Mouse (Mus musculus): ENCODE measurements around the gene Mrps34. TPM values are rescaled to one million over a fixed set of nuclear protein-coding genes. Genes with fewer than 3 reads are reported as not detected.

The Mrps34 gene
- polyA plus RNA-seq, 1 experiment from 2014 or later: 91.1 TPM

- WGBS: 90% methylated on average over 8 of the region's 8 CpGs
- no peak overlapping the region for H3K9ac ChIP-seq
- no peaks in the 10 kb centered on the region for H3K4me1 ChIP-seq
- no peak overlapping the region for H3K4me2 ChIP-seq
- H3K27ac ChIP-seq: no peak overlapping the region
- H3K9me3 ChIP-seq: no peaks in the 10 kb centered on the region
- ATAC-seq (ENCODE audit: low FRiP score): no peak
- H3K27me3 ChIP-seq: no peaks in the 10 kb centered on the region
- no peak overlapping the region for H3K4me3 ChIP-seq (replicated peaks)
- peaks cover 36% of the 10 kb centered on the region for H3K36me3 ChIP-seq (replicated peaks)
Measured at GRCm38 (mm10) chr17:24860076-24860475, 34.8 kb upstream of the Mrps34 start.

- WGBS: 96% methylated on average over 3 of the region's 3 CpGs
- H3K9me3 ChIP-seq: no peaks in the 10 kb centered on the region
- ATAC-seq (ENCODE audit: low FRiP score): no peak
- H3K27me3 ChIP-seq: no peaks in the 10 kb centered on the region
- H3K9ac ChIP-seq: no peak overlapping the region
- peaks cover 30% of the 10 kb centered on the region for H3K36me3 ChIP-seq (replicated peaks)
- H3K4me3 ChIP-seq (replicated peaks): no peak overlapping the region
- H3K4me2 ChIP-seq: no peak overlapping the region
- H3K4me1 ChIP-seq: no peaks in the 10 kb centered on the region
- H3K27ac ChIP-seq: no peak overlapping the region
Measured at GRCm38 (mm10) chr17:24861785-24862184, 33.1 kb upstream of the Mrps34 start.

GRCm38 (mm10) chr17:24865776-24866175, 29.1 kb upstream of the Mrps34 start, which contains the start of gene Igfals:
Igfals (plus strand) TSS chr17:24865997.
- no peak within 1 kb of the TSS for H3K9ac ChIP-seq
- no peak within 1 kb of the TSS for H3K4me2 ChIP-seq
- no peaks in the 10 kb centered on the region for H3K9me3 ChIP-seq
- H3K4me3 ChIP-seq (replicated peaks): no peak within 1 kb of the TSS
- H3K36me3 ChIP-seq (replicated peaks): peaks cover 18% of the 10 kb centered on the region
- no peak for ATAC-seq (ENCODE audit: low FRiP score)
- no peak within 1 kb of the TSS for H3K27ac ChIP-seq
- H3K4me1 ChIP-seq: no peaks in the 10 kb centered on the region
- 89% methylated on average over 8 of the region's 8 CpGs for WGBS
- no peaks in the 10 kb centered on the region for H3K27me3 ChIP-seq

GRCm38 (mm10) chr17:24867914-24868313, 27.0 kb upstream of the Mrps34 start:
- H3K4me1 ChIP-seq: no peaks in the 10 kb centered on the region
- WGBS: 93% methylated on average over 10 of the region's 10 CpGs
- no peaks in the 10 kb centered on the region for H3K27me3 ChIP-seq
- H3K9me3 ChIP-seq: no peaks in the 10 kb centered on the region
- no peak overlapping the region for H3K9ac ChIP-seq
- H3K36me3 ChIP-seq (replicated peaks): peaks cover under 1% of the 10 kb centered on the region; the same call in 1 of the 2 replicates
- no peak overlapping the region for H3K27ac ChIP-seq
- no peak for ATAC-seq (ENCODE audit: low FRiP score)
- no peak overlapping the region for H3K4me2 ChIP-seq
- no peak overlapping the region for H3K4me3 ChIP-seq (replicated peaks)

- H3K27ac ChIP-seq: no peak overlapping the region
- no peak overlapping the region for H3K4me2 ChIP-seq
- ATAC-seq (ENCODE audit: low FRiP score): no peak
- H3K9ac ChIP-seq: no peak overlapping the region
- no peaks in the 10 kb centered on the region for H3K9me3 ChIP-seq
- no peaks in the 10 kb centered on the region; the same call in 1 of the 2 replicates for H3K27me3 ChIP-seq
- H3K36me3 ChIP-seq (replicated peaks): no peaks in the 10 kb centered on the region
- H3K4me3 ChIP-seq (replicated peaks): no peak overlapping the region
- H3K4me1 ChIP-seq: no peaks in the 10 kb centered on the region
- WGBS: 48% methylated on average over 4 of the region's 4 CpGs
Measured at GRCm38 (mm10) chr17:24873695-24874404, 21.1 kb upstream of the Mrps34 start.

- no peak overlapping the region for H3K4me2 ChIP-seq
- no peaks in the 10 kb centered on the region for H3K9me3 ChIP-seq
- H3K9ac ChIP-seq: no peak overlapping the region
- no peak for ATAC-seq (ENCODE audit: low FRiP score)
- H3K27ac ChIP-seq: no peak overlapping the region
- 56% methylated on average over 1 of the region's 1 CpGs for WGBS
- H3K4me1 ChIP-seq: no peaks in the 10 kb centered on the region
- H3K27me3 ChIP-seq: no peaks in the 10 kb centered on the region; the same call in 1 of the 2 replicates
- H3K4me3 ChIP-seq (replicated peaks): no peak overlapping the region
- no peaks in the 10 kb centered on the region for H3K36me3 ChIP-seq (replicated peaks)
Measured at GRCm38 (mm10) chr17:24874405-24874745, 20.5 kb upstream of the Mrps34 start.

- no peaks in the 10 kb centered on the region for H3K4me1 ChIP-seq
- no peak for ATAC-seq (ENCODE audit: low FRiP score)
- H3K27me3 ChIP-seq: no peaks in the 10 kb centered on the region; the same call in 1 of the 2 replicates
- H3K27ac ChIP-seq: no peak overlapping the region
- no peak overlapping the region for H3K4me3 ChIP-seq (replicated peaks)
- WGBS: 84% methylated on average over 8 of the region's 8 CpGs
- H3K4me2 ChIP-seq: no peak overlapping the region
- H3K36me3 ChIP-seq (replicated peaks): no peaks in the 10 kb centered on the region
- no peaks in the 10 kb centered on the region for H3K9me3 ChIP-seq
- H3K9ac ChIP-seq: no peak overlapping the region
Measured at GRCm38 (mm10) chr17:24874989-24875388, 19.9 kb upstream of the Mrps34 start.

GRCm38 (mm10) chr17:24877336-24878116, 17.4 kb upstream of the Mrps34 start:
- H3K27ac ChIP-seq: no peak overlapping the region
- H3K27me3 ChIP-seq: no peaks in the 10 kb centered on the region; the same call in 1 of the 2 replicates
- no peak overlapping the region for H3K9ac ChIP-seq
- H3K4me1 ChIP-seq: no peaks in the 10 kb centered on the region
- H3K4me3 ChIP-seq (replicated peaks): no peak overlapping the region
- ATAC-seq (ENCODE audit: low FRiP score): no peak
- no peaks in the 10 kb centered on the region for H3K9me3 ChIP-seq
- 63% methylated on average over 10 of the region's 10 CpGs for WGBS
- H3K36me3 ChIP-seq (replicated peaks): peaks cover 2% of the 10 kb centered on the region
- no peak overlapping the region for H3K4me2 ChIP-seq

GRCm38 (mm10) chr17:24878117-24878397, 16.9 kb upstream of the Mrps34 start:
- H3K9me3 ChIP-seq: no peaks in the 10 kb centered on the region
- no peak overlapping the region for H3K9ac ChIP-seq
- H3K36me3 ChIP-seq (replicated peaks): peaks cover 7% of the 10 kb centered on the region
- no peak overlapping the region for H3K27ac ChIP-seq
- WGBS: 34% methylated on average over 5 of the region's 5 CpGs
- ATAC-seq (ENCODE audit: low FRiP score): no peak
- no peak overlapping the region for H3K4me2 ChIP-seq
- no peaks in the 10 kb centered on the region; the same call in 1 of the 2 replicates for H3K27me3 ChIP-seq
- no peak overlapping the region for H3K4me3 ChIP-seq (replicated peaks)
- no peaks in the 10 kb centered on the region for H3K4me1 ChIP-seq

GRCm38 (mm10) chr17:24878531-24878930, 16.4 kb upstream of the Mrps34 start:
- Histone ChIP-seq H3K4me1 (no peaks in the 10 kb centered on the region), H3K4me2 (no peak overlapping the region), H3K36me3 (replicated peaks) (peaks cover 12% of the 10 kb centered on the region), H3K4me3 (replicated peaks) (no peak overlapping the region), H3K9me3 (no peaks in the 10 kb centered on the region), H3K27ac (no peak overlapping the region), H3K27me3 (no peaks in the 10 kb centered on the region; the same call in 1 of the 2 replicates), H3K9ac (no peak overlapping the region)
- no peak for ATAC-seq (ENCODE audit: low FRiP score)
- WGBS: 77% methylated on average over 8 of the region's 8 CpGs

GRCm38 (mm10) chr17:24881738-24882440, 13.0 kb upstream of the Mrps34 start:
- ATAC-seq (ENCODE audit: low FRiP score): no peak
- H3K36me3 ChIP-seq (replicated peaks): peaks cover 26% of the 10 kb centered on the region
- no peak overlapping the region for H3K4me3 ChIP-seq (replicated peaks)
- no peak overlapping the region for H3K9ac ChIP-seq
- H3K4me2 ChIP-seq: no peak overlapping the region
- H3K4me1 ChIP-seq: peaks cover 11% of the 10 kb centered on the region
- no peak overlapping the region for H3K27ac ChIP-seq
- WGBS: 52% methylated on average over 7 of the region's 7 CpGs
- H3K27me3 ChIP-seq: no peaks in the 10 kb centered on the region
- H3K9me3 ChIP-seq: no peaks in the 10 kb centered on the region

- no peak overlapping the region for H3K4me3 ChIP-seq (replicated peaks)
- H3K4me1 ChIP-seq: peaks cover 25% of the 10 kb centered on the region
- no peak for ATAC-seq (ENCODE audit: low FRiP score)
- no peak overlapping the region for H3K4me2 ChIP-seq
- no peak overlapping the region for H3K27ac ChIP-seq
- H3K9ac ChIP-seq: no peak overlapping the region
- peaks cover 29% of the 10 kb centered on the region for H3K36me3 ChIP-seq (replicated peaks)
- 95% methylated on average over 6 of the region's 6 CpGs for WGBS
- no peaks in the 10 kb centered on the region for H3K27me3 ChIP-seq
- H3K9me3 ChIP-seq: no peaks in the 10 kb centered on the region
Measured at GRCm38 (mm10) chr17:24884391-24884790, 10.5 kb upstream of the Mrps34 start.

Measured in forebrain, embryonic 12.5 days (tissue).